Mouse (Mus musculus): ENCODE measurements at regions not wholly inside any gene's neighbourhood (a gene's known extent, or its start where the extent isn't known, plus 50 kb on each side); places are given as distances from the start of the nearest gene placed in this dataset.

DNA sequence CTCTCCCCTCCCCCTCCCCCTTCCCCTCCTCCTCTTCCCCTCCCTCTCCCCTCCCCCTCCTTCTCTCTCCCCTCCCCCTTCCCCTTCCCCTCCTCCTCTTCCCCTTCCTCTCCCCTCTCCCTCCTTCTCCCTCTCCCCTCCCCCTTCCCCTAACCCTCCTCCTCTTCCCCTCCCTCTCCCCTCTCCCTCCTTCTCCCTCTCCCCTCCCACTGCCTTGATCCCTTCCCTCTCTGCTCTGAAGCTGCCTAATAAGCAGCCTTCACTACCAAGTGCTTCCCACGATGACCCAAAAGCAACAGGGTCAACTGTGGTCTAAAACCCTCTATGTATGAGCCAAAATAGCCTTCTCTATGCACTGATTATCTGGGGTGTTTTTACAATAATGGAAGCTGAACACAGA, 96.4 kb upstream of the Noct start:
- TF ChIP-seq POLR2A (IDR thresholded peaks at IDR 0.05; ENCODE audit: insufficient read depth, low read depth, low read length) = no peak
- TF ChIP-seq CTCF (IDR thresholded peaks at IDR 0.05; ENCODE audit: insufficient read depth, low read depth, low read length) = no peak
